Mouse (Mus musculus) G1E (cell line): ENCODE measurements around the gene Fhit.

ENCODE experiments used
- CTCF ChIP-seq: IDR thresholded peaks from 2 replicates; pipeline ENCODE4 v1.5.1; 2012; ENCODE audit warnings: low read depth, low read length, inconsistent platforms, mixed read lengths
- GATA1 ChIP-seq: IDR thresholded peaks from 2 replicates; pipeline ENCODE4 v1.6.1; 2012; ENCODE audit warnings: borderline replicate concordance, low read length, inconsistent platforms, mixed read lengths
- GATA2 ChIP-seq: IDR thresholded peaks from 2 replicates; pipeline ENCODE4 v1.6.1; 2012; ENCODE audit warnings: low read depth, low read length, inconsistent platforms, borderline replicate concordance
- TAL1 ChIP-seq: conservative IDR thresholded peaks from 2 replicates; pipeline ENCODE4 v1.6.1; 2012; ENCODE audit warnings: low read depth, low read length, inconsistent platforms, mixed read lengths

- TF ChIP-seq GATA1 (no peak), CTCF (no peak), TAL1 (no peak), GATA2 (no peak)
Measured at GRCm38 (mm10) chr14:9671776-9672175, 1490.1 kb downstream of the Fhit start.
